Mouse (Mus musculus) cerebellum, postnatal 4 days (tissue): Measurements from ENCODE around the gene Mcat.
"Not testable (repeated sequence)": the region's sequence is repeated elsewhere in the genome, so short reads cannot be mapped to it uniquely, and the experiment has no call there.

Experiments
- DNase-seq, 2 experiments: peaks; one replicate each; pipeline ENCODE4 v3.0.0; 2022; ENCODE audit warnings: low spot score in 2 of 2, mixed read lengths in 1 of 2

The Mcat gene

DNA sequence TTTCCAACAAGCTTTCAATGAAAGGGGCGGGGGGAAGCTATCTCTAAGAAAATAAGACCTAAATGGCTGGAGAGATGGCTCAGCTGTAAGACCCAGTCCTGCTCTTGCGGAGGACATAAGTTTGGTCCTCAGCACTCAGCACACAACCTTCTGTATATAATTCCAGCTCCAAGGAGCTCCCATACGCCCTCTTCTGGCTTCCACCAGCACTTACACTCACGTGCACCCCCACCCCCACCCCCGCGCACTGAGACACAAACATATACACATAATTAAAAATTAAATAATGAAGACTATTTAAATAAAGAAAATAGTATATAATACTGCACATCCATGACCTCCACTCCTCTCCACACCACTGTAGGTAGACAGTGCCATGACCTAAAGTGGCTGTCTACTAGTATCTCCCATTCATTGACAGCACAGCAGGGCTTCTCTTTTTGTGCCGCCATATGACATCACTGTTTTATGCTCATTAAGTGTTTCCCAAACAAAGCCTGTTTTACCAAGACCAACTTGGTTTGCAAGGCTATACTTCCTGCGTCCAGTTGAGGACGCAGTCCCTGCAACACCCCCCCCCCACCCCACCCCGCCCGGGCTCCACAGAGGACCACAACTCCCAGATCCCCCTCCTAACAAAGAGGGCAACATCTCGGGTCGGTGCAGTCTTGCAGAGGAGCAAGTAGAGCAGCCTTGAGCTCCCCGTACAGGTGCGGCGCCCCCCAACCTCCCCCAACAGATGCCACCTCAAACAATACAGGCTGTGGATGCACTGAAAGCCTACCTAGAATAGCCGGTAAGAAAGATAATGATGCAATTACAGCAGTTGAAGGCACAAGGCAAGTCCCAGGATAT lies 53.4 kb downstream of the Mcat start:
- no peak for DNase-seq

DNA sequence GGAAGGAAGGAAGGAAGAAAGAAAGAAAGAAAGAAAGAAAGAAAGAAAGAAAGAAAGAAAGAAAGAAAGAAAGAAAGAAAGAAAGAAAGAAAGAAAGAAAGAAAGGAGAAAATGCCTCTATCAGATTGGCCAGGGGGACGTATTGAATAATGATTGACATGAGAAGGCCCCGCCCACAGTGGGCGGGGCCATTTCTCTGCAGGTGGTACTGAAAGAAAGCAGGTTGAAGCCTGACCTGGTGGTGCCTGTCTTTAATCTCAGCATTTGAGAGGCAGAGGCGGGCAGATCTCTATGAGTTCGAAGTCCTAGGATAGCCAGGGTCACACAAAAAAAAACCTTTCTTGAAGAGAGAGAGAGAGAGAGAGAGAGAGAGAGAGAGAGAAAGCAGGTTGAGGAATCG lies 62.1 kb downstream of the Mcat start:
- not testable (repeated sequence) for DNase-seq

GRCm38 (mm10) chr15:83500352-83500751 lies 63.2 kb downstream of the Mcat start:
- DNase-seq: no peak

- DNase-seq: no peak
Observed at GRCm38 (mm10) chr15:83499211-83499755, 64.3 kb downstream of the Mcat start.

DNA sequence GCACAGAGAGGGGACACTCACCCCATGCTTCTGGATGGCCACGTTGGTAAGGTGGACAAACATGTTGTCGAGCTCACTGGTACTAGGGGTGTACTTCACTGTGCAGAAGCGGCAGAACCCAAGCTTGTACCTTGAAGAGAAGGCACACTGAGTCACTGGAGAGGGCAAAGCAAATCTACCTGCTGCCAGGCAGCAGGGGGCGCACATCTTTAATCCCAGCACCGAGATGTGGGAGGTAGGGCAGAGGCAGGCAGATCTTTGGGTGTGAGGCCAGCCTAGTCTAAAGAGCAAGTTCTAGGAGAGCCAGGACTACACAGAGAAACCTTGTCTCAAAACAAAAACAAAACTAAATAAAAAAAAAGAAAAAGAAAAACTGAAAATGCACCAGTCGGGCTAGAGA lies 66.3 kb downstream of the Mcat start:
- DNase-seq: no peak
